Mouse (Mus musculus) erythroid progenitor cell, adult 5-6 weeks (primary cell): ENCODE data around the gene Rcn3. TPM values are rescaled to one million over a fixed set of nuclear protein-coding genes. Genes with fewer than 3 reads are reported as not detected.

Experiments
- ATAC-seq: replicated peaks from 2 replicates; pipeline ENCODE4 v1.8.0; 2016; ENCODE audit warnings: moderate number of reproducible peaks, mild to moderate bottlenecking, moderate TSS enrichment, inconsistent platforms; ENCODE audit not compliant: poor library complexity, low FRiP score, severe bottlenecking
- total RNA-seq, 2 experiments: library from RNA; stranded (forward) in 1 of 2; stranded (reverse) in 1 of 2; fragments of 150-400 nt in 1 of 2; fragments of 186-747, 209-891 nt in 1 of 2; gene quantifications; 2 replicates each; pipeline versions ENCODE4 v1.2.3 to v1.2.4; 2015 to 2017; ENCODE audit warnings: low replicate concordance in 2 of 2

Gene Rcn3
- total RNA-seq, 2 experiments from 2014 or later: 1.9 to 8.8 TPM

DNA sequence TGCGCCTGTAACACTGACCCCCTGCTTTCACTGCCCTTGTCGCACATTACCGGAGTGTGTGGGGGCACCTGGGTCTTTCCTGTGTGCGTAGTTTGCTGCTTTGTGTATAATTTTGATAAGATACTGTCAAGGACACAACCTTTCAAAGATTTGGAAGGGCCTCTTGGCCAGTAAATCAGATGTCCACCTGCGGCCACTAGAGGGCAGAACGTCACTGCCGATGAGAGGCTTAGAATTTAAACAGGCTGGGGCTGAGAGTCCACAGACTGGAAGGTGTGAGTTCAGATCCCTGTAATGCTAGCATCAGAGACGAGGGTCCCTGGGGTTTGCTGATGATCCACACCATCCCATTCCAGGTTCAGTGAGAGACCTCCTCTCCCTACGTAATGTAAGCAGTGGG, 13.5 kb downstream of the Rcn3 start:
- ATAC-seq: peak; percentile 51; the same call in 1 of the 2 replicates

DNA sequence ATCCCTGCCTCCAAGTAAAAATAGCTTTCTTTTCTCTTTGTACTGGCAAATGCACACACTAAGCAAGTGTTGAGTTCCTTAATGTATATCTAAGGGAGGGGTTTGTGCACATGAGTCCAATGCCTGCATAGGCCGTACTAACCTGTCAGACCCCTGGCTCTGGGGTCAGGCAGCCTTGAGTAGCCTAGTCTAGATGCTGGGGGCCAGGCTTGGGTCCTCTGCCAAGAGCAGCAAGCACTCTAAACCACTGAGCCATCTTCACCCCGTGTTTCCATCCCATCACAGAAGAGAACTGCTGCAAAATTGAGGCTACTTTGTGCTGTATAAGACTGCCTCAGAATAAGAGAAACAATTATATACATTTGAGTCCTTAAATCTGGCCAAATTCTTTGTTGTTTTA, 14.2 kb downstream of the Rcn3 start:
- no peak for ATAC-seq

DNA sequence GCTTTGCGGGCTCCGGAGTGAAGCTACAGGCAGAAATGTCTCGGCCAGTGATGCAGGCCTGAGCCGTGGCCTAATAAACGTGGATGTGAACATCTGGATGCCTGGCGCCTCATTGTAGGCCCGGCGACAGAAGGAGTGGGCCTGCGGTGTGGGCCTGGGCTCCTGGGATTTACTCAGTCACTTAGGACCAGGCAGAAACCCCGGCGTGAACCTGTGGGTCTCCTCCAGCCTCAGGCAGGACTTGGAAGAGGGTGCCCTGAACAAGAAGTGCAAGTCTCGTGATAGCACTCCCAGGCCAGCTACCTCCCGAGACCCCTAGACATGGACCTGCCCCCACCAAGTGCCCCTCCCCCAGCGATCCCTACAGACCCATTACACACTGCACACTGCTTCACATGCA, 14.7 kb downstream of the Rcn3 start:
- no peak for ATAC-seq

DNA sequence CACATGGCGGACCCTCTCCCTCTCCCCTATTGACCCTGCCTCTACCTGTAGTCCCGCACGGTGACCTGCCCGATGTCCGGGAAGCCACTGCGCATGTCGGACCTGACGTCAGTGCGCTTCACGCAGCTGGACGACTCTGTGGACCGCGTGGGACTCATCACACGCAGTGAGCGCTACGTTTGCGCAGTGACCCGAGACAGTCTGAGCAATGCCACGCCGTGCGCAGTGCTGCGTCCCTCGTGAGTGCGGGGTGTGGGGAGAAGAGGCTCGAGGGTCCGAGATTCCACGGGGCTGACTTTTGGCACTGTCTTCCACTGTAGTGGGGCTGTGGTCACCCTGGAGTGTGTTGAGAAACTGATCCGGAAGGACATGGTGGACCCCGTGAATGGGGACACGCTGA, 15.5 kb downstream of the Rcn3 start:
- ATAC-seq: no peak

DNA sequence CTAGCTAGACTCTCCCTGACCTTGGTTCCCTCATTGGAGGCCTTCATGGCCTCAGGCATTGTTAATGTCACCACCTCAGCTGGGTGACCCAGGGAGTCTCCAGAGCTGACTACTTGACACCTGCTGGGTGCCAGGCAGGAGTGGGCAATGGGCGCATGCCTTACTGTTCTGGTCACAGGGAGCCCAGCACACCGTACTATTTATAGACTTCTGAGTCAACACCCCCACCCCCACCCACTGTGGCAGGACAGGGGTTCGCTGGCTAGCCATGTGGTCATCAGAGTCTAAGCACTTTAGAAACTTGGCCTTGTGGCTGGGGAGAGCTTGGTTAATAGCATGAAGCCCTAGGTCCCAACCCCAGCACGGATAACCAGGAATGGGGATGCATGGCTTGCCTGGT, 16.6 kb downstream of the Rcn3 start:
- no peak for ATAC-seq

DNA sequence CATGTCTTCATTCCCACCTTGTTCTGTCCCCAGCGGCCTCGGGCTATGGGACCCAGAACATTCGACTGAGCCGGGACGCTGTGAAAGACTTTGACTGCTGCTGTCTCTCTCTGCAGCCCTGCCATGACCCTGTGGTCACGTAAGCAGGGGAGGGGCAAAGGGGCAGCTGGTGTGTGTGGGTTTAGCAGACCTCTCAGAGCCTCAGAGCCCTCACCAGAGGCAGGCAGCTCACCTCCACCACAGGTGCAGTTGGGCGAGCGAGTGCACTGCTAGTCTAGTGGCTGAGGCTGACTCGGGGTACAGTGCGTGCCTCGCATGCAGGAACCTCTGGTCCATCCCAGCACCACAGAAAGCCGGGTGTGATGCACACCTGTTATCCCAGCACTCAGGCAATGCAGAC, 18.1 kb downstream of the Rcn3 start:
- ATAC-seq: no peak

DNA sequence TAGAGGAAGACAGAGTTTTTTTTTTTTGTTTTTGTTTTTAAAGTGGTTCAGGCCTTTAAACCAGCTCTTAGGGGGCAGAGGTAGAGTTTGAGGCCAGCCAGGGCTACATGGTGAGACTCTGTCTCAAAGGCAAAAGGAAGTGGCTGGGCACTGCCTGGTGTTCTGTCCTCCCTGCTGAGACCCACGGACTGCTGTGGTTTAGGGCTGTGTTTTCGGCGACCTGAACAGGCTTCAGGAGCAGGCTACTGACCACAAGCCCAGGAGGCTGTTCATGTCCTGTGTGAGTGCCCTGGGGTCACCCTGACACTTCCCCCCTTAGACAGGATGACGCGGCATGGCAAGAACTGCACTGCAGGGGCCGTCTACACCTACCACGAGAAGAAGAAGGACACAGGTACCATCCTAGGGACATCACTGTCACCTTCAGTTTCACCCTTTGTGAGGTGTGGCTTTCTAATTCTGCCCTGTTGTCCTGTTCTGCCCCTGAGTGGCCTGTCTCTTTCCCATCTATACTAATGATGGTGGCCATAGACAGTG, 18.8 kb downstream of the Rcn3 start:
- ATAC-seq: no peak

DNA sequence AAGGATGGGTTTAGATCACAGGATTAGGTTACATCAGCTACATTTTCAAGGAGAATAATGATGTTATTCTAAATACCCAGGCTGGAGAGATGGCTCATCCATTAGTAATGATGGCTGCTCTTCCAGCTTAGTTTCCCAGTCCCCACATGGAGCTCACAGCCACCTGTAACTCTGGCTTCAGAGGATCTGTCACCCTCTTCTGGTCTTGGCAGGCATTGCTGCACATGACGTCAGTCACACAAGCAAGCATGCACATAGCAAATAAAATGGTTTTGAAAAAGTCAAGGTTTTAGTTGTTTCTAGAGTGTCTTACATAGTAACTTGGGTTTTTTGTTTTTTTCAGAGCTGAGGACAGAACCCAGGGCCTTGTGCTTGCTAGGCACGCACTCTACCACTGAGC, 19.8 kb downstream of the Rcn3 start:
- ATAC-seq: no peak

DNA sequence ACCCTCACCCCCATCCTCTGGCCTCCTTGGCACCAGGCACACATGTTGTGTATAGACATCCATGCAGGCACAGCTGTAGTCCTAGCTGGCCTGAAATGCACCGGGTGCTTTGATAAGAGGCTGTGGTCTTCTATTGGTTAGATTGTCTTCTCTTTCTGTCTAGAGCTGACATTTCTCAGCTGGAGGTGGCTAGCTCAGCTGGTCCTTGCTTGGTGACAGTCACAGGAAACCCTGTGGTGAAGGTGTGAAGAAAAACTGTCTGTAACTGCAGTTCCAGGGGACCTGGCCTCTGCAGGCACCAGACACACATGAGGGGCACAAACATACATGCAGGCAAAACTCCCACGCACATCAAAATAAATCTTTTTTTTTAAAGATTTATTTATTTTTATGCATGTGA, 22.4 kb downstream of the Rcn3 start:
- no peak for ATAC-seq

DNA sequence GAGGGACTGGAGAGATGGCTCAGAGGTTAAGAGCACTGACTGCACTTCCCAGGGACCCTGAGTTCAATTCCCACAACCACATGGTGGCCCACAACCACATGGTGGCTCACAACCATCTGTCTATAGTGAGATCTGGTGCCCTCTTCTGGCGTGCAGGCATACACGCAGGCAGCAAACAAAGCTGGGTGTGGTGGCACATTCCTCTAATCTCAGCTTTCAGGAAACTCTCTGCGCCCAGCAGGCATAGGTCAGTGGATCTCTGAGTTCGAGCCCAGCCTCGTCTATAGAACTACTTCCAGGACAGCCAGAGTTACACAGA, 24.1 kb downstream of the Rcn3 start:
- 0 out of 2 replicates have a peak, but pooled peaks have one; percentile 48 for ATAC-seq

DNA sequence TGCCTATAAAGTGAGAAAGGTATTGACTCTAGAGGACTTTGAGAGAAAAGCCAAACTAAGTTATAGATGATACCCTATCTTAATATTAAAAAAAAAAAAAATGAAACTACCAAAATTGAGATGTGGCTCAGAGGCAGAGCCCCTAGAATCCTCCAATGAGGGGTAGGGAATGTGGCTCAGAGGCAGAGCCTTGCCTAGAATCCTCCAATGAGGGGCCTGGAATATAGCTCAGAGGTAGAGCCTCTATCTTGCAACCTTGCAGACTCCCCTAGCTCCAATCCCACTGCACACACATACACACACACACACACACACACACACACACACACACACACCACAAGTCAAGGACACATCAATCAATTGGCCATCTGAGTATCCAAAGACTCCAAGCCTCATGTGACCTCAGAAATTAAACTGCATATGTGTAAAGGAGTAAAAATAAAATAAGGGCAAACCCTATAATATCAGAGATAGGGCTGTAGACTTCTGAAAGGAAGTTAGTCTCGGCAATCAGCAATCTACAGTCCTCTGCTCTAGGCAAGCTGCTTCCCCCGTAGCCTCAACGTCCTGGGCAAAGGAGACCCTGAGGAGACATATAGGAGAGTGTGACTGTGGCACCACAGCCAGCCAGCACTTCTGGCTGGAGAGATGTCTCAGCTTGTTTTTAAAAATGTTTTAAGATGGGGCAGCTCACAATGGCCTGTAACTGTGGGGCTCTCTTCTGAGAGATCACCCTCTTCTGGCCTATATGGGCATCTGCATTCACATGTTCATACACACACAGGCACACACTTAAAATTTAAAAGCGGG, 24.6 kb downstream of the Rcn3 start:
- ATAC-seq: no peak

DNA sequence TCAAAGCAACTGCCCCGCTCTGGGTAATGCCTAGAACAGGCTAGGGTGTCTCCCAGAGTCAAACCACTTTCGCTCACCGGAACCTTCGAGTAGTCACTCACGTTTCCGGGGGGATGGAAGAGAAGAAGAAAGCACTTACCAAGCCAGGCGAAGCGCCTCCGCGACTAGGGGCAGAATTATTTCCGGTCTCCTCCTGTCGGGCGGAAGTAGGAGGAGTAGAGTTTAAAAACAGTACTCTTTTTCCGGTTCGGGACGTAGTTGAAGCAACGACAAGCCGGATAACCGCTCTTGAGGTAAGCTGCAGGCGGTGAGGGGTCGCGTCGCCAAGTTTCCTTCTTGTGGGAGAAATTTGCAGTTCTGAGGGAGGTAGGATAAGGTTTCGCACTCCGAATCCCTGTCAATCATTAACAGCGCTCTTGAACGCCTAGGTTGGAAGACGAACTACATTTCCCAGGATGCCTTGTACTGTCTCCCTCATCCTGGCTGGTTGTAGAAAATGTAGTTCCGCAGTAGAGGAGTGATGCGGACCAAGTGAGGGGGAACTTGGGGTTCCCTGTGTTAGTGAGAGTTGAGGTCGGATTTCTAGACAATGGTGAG, 29.7 kb downstream of the Rcn3 start, which contains the start of the genes Nosip and Prrg2:
TSS of gene Nosip (plus strand) at position 191 of the 597 bp plus-strand sequence.
TSS of gene Prrg2 (minus strand) at position 439 of the 597 bp plus-strand sequence.
- ATAC-seq: peak; percentile 96

DNA sequence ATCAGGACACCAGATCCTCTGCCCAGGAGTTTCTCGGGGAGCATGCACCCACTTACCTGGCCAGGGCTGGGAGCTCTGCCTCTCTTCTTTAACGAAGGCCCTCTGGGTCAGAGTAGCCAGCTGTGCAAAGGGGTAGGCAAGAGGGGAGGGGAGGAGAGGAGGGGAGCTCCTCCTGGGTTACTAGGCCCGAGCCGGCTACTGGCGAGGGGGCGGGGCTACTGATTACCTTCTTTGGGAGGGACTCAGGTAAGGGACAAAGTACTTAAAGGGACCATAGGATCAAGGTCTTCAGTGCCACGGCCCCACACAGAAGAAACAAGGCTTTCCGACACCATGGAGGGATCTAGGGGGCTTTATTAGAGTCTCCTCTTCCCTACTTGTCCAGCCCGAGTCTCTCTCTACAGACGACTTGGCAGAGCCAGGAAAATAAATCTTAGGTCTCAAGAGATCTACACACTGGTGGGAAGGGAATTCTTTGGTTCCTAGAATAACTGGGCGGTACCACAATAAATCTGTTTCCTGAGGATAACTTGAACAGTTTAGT, 30.4 kb downstream of the Rcn3 start:
- ATAC-seq: peak; percentile 23

DNA sequence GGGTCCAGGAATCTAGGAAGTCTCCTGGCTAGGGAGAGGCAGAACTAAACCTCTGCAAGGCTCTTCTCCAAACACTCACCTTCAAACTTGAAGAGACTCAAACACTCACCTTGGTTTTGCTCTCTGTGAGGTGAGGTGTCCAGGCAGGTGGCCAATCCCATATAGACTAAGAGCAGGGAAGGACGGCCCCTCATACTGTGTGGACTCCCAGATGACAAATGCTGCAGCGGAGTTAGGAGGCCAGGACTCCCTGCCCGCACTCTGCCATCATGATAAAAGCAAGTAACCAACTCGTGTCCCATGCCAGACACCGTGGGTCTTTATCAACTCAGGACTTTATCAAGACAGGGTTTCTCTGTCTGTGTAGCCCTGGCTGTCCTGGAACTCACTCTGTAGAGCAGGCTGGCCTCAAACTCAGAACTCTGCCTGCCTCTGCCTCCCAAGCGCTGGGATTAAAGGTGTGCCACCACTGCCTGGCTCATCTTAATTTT, 31.3 kb downstream of the Rcn3 start:
- ATAC-seq: no peak

DNA sequence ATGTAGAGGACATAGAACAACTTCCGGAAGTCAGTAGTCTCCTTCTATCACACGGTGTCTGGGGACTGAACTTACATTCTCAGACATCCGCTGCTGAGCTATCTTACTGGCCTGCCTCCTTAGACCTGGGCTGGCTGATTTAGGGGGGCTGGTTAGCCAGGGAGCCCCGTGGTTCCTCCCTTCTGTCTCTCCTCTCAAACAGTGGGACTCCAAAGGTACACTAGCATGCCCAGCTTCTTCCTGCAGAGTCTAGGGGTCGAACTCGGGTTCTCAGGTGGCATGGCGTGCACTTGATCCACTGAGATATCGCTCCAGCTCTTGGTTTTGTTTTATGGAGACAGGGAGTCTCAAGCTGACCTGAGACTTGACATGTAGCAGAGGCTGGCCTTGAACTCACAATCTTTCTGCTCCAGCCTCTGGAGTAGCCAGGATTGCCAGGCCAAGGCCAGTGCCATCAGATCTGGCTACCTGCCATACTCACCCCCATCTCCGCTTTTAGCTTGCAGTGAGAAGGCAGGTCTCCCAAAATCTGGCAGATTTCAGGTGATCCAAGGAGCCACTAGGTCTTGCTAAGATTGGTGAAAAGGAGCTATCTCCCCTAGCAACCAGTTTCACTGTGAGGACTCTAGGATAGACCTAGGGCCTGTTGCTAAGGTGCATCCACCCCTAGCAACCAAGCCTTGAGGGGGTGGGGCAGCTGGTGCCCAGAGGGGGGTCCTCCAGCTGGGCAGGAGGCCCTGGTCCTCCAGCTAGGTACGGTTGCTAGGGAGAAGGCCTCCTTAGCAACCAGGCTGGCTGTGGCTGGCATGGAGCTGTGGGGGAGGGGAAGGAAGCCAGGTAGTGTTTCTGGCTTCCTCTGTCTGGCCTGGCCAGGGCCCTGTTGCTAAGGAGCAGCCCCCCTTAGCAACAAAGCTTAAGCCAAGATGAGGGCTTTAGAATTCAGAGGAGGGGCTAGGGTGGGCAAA, 33.1 kb downstream of the Rcn3 start:
- no peak for ATAC-seq

DNA sequence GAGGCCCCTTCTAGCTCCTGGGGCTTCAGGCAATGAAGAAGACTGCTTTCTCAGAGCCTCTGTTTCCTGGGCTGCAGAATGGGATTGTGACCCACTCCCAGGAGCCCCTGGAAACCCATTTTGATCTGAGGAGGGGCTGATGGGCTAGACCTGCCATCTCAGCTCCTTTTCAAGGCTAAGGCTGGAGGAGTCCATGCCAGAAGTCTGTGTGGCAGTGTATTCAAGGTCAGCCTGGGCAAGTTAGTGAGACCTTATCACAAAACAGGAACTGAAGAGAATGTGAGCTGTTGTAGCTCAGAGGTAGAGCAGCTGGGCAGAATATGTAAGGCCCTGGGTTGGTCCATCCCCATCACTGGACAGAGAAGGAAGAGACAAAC, 35.1 kb downstream of the Rcn3 start:
- no peak for ATAC-seq

DNA sequence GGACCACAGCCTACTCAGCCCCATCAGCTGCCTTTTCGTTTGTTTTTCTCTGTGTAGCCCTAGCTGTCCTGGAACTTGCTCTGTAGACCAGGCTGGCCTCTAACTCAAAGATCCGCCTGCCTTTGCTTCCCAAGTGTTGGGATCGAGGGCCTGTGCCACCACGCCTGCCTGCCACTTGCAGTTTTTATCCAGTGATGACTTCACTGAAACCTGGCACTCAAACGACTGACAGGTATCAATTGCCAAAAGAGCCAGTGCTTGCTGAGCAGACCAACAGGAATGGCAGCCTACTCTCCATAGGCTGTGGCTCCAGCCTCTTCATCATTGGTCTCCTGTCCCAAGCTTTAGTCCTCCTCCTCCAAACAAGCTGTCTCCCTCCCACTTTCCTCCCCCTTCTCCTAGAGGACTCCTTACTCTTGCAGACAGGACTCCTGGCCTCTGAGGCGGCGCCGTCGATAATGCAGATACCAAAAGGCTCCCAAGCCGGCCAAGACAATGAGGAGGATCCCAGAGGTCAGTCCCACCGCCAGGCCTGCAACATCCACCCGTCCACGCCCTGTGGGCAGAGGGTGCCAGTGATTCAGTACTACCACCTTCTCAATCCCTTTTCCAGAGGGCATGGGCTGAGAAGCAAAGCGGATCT, 35.6 kb downstream of the Rcn3 start:
- no peak for ATAC-seq

DNA sequence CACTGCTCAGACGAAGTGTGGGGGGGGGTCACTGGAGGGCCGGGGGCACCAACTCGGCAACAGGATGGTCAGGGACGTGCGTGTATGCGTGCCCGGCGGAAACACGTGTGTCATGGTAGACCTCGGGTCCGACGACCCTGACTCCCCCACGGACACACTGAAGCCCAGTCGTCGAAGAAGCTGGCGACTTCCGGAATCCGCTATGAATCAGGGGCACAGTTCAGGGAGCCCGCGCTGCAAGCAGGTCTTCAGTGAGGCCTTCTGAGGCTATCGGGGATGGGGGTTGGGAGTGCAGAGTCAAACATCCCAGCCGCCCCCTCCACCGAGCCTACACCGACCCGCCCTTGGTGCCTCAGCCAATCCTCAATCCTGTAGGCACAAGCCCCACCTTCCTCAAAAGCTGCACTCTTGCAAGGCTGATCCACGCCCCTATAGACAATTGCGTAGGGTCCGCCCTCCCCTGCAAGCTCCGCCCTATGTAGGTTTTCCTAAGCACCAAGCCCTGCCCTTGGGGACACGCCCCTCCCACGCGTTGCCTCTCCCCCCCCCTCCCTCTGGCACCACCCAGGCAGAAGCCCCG, 38.0 kb downstream of the Rcn3 start:
- ATAC-seq: peak; percentile 88
